Mouse (Mus musculus) midbrain, embryonic 13.5 days (tissue): ENCODE results near the gene Bcar1. TPM values are rescaled to one million over a fixed set of nuclear protein-coding genes. Genes with fewer than 3 reads are reported as not detected.

Experiments
- ATAC-seq: fragments of 200-750 bp; cut with Nextera tagmentation; 2 replicates; pipeline ENCODE4 v1.8.0; 2017; ENCODE audit warnings: mild to moderate bottlenecking, moderate TSS enrichment, moderate library complexity
- H3K27ac ChIP-seq: fragments of 300-500 bp; sonication (generic); 2 replicates; pipeline ENCODE4 v1.5.1; 2015; ENCODE audit warnings: inconsistent platforms, mild to moderate bottlenecking, moderate library complexity
- H3K27me3 ChIP-seq: fragments of 300-500 bp; sonication (generic); 2 replicates; pipeline ENCODE4 v1.6.1; 2015; ENCODE audit warnings: mild to moderate bottlenecking, inconsistent platforms
- H3K36me3 ChIP-seq: fragments of 300-500 bp; sonication (generic); 2 replicates; pipeline ENCODE4 v1.6.1; 2015; ENCODE audit warnings: mild to moderate bottlenecking, inconsistent platforms
- H3K4me1 ChIP-seq: fragments of 300-500 bp; sonication (generic); replicated peaks from 2 replicates; pipeline ENCODE4 v1.6.1; 2015; ENCODE audit warnings: inconsistent platforms
- H3K4me2 ChIP-seq: fragments of 300-500 bp; sonication (generic); replicated peaks from 2 replicates; pipeline ENCODE4 v1.6.1; 2015; ENCODE audit warnings: moderate library complexity, mild to moderate bottlenecking, inconsistent platforms
- H3K4me3 ChIP-seq: fragments of 300-500 bp; sonication (generic); replicated peaks from 2 replicates; pipeline ENCODE4 v1.5.1; 2015; ENCODE audit warnings: mild to moderate bottlenecking, inconsistent platforms
- H3K9ac ChIP-seq: fragments of 300-500 bp; sonication (generic); replicated peaks from 2 replicates; pipeline ENCODE4 v1.6.1; 2015; ENCODE audit warnings: mild to moderate bottlenecking, inconsistent platforms
- H3K9me3 ChIP-seq: fragments of 300-500 bp; sonication (generic); 2 replicates; pipeline ENCODE4 v1.6.1; 2016; ENCODE audit warnings: mild to moderate bottlenecking, inconsistent platforms
- WGBS: fragments of 180-500 bp; shearing (Covaris S2); methylation state at CpG from one replicate; pipeline ENCODE4 v1.1.7; 2015; 5-methylcytosine and 5-hydroxymethylcytosine counted together
- polyA plus RNA-seq: library from polyadenylated mRNA; unstranded; fragments of >200 nt; fragmentation: Nextera tagmentation; extraction: Ambion mirVana; gene quantifications from 2 replicates; pipeline ENCODE4 v1.2.1, GENCODE M21; 2015

Bcar1 gene
- polyA plus RNA-seq, 1 experiment from 2014 or later: 55.0 TPM

GRCm38 (mm10) chr8:111745086-111745485 is 1.5 kb upstream of the Bcar1 start:
- ATAC-seq: no peak
- Histone ChIP-seq H3K27ac (peak overlapping the region; percentile 6), H3K27me3 (no peaks in the 10 kb centered on the region), H3K9me3 (no peaks in the 10 kb centered on the region), H3K36me3 (no peaks in the 10 kb centered on the region), H3K4me1 (peaks cover 54% of the 10 kb centered on the region), H3K9ac (no peak overlapping the region), H3K4me2 (0 out of 2 replicates have a peak overlapping the region, but pooled peaks have one; percentile 41), H3K4me3 (no peak overlapping the region)
- 66% methylated on average over 5 of the region's 5 CpGs for WGBS

- WGBS: under 1% methylated on average over 34 of the region's 44 CpGs
Measured at GRCm38 (mm10) chr8:111743101-111743791, 363 bp downstream of the Bcar1 start.

DNA sequence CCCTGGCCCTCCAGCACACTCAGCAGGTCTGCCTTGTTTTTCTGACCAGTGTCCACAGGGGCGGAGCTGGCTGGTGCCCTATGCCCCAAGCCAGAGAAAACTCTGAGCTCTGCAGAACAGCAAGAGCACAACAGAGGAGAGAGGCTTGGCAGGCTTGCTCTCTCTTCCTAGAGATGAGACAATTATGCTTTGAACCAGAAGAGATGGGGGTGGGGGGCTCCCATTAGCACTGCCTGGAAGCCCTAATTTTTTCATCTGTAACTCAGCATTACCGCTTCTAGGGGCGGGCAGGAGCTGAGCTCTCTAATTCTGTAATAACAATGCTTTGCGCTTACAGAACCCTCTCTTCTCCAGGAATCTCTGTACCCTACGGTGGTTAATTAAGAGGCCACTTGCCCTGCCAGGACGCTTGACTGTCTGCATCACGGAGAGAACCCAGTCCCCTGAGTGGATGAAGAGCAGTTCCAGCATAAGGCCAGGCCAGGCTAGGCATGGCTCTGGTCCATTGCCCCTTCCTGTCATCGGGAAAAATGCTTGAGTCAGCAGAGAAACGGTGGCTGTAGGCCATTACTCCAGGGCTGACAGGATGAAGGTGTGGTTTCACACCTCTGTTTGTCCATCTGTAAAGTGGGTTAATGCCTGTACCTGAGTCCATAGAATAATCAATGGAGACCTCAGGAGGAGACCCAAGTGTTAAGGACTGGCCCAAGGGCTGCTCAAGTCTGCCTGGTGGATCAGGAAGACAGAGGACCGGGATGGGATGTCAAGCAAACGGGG is 1.2 kb downstream of the Bcar1 start:
- 18% methylated on average over 11 of the region's 11 CpGs for WGBS
- Histone ChIP-seq H3K9ac (peak overlapping the region; percentile 99), H3K36me3 (no peaks in the 10 kb centered on the region), H3K4me3 (peak overlapping the region; percentile 97), H3K27ac (peak overlapping the region; percentile 83), H3K4me2 (peak overlapping the region; percentile 69), H3K4me1 (peaks cover 79% of the 10 kb centered on the region), H3K27me3 (no peaks in the 10 kb centered on the region), H3K9me3 (no peaks in the 10 kb centered on the region)
- peak; percentile 2; the same call in 1 of the 2 replicates for ATAC-seq

More at GRCm38 (mm10) chr8:111743101-111743791, 363 bp downstream of the Bcar1 start:
- Histone ChIP-seq H3K27ac (peak overlapping the region; percentile 83), H3K4me2 (peak overlapping the region; percentile 69), H3K4me3 (peak overlapping the region; percentile 97), H3K27me3 (no peaks in the 10 kb centered on the region), H3K36me3 (no peaks in the 10 kb centered on the region), H3K9ac (peak overlapping the region; percentile 99), H3K4me1 (peaks cover 72% of the 10 kb centered on the region), H3K9me3 (no peaks in the 10 kb centered on the region)
- peak; percentile 44 for ATAC-seq

DNA sequence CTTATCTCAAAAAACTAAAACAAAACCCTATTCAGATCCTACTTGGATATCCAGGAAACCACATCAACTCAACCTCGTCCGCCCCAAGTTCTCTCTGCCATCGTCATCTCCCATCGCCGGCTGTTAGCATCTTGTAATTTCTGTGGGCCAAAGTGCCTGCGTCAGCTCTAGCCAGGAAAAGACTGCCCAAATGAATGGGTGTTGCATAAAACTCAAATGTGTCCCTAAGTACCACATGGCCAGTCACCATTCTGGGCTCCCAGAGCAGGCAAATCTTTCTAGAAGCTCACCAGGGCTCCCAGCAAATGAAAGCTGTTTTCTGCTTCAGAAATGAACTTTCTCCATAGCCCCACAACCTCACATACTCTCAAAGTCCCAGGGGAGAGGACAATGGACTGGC is 2.1 kb downstream of the Bcar1 start:
- 79% methylated on average over 6 of the region's 6 CpGs for WGBS

DNA sequence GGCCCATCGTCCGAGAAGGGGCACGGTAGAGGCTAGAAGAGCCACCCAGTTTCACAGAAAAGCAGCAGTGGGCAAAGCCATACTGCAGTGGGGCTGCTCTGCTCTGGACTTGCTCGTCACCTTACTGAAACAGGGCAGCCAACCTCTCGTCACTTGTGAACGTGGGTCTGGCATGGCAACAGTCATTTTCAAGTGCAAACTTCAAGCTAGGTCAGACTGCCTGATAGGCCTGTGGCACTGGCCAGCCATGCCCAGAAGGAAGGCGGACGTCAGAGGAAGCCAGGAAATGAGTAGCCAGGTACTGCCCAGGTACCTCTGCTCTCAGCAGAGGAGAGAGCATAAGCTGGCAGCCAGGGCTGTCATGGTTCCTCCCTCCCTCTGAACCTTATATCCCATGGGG is 2.6 kb downstream of the Bcar1 start:
- Histone ChIP-seq H3K36me3 (no peaks in the 10 kb centered on the region), H3K27ac (peak overlapping the region; percentile 25; the same call in 1 of the 2 replicates), H3K4me3 (peak overlapping the region; percentile 97), H3K9me3 (no peaks in the 10 kb centered on the region), H3K9ac (peak overlapping the region; percentile 39), H3K27me3 (no peaks in the 10 kb centered on the region), H3K4me1 (peaks cover 89% of the 10 kb centered on the region), H3K4me2 (peak overlapping the region; percentile 69)
- WGBS: 84% methylated on average over 8 of the region's 8 CpGs
- ATAC-seq: no peak

More for the DNA sequence above, 2.1 kb downstream of the Bcar1 start:
- no peak for ATAC-seq
- Histone ChIP-seq H3K36me3 (no peaks in the 10 kb centered on the region), H3K27ac (peak overlapping the region; percentile 83; the same call in 1 of the 2 replicates), H3K4me2 (peak overlapping the region; percentile 69), H3K9ac (peak overlapping the region; percentile 99), H3K4me3 (peak overlapping the region; percentile 97), H3K4me1 (peaks cover 88% of the 10 kb centered on the region), H3K9me3 (no peaks in the 10 kb centered on the region), H3K27me3 (no peaks in the 10 kb centered on the region)

DNA sequence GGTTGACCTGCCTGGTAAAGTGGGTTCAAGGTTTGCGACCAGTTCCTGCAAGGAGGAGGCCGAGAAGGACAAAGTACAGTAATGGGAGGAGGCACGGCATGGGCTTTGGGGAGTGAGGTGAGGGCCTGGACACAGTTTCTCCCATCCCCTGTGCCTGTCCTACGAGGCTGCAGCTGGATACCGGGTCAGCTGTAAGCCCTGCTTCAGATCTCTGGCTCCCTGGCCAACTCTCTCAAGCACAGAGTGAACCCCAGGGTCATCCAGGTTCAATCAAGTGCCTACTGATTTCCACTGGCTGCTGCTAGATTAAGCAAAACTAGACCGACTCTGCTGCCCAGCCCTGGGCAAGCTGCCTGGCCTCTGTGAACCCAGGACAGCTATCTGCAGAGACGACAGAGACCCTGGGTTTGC is 3.3 kb downstream of the Bcar1 start:
- Histone ChIP-seq H3K4me2 (peak overlapping the region; percentile 69), H3K36me3 (no peaks in the 10 kb centered on the region), H3K27ac (peak overlapping the region; percentile 75; the same call in 1 of the 2 replicates), H3K9ac (peak overlapping the region; percentile 54), H3K27me3 (no peaks in the 10 kb centered on the region), H3K4me3 (no peak overlapping the region), H3K9me3 (no peaks in the 10 kb centered on the region), H3K4me1 (peaks cover 89% of the 10 kb centered on the region)
- no peak for ATAC-seq
- 81% methylated on average over 7 of the region's 7 CpGs for WGBS

GRCm38 (mm10) chr8:111739604-111740003 is 4.0 kb downstream of the Bcar1 start:
- Histone ChIP-seq H3K4me1 (peaks cover 91% of the 10 kb centered on the region), H3K27me3 (no peaks in the 10 kb centered on the region), H3K36me3 (no peaks in the 10 kb centered on the region), H3K27ac (peak overlapping the region; percentile 75), H3K9ac (peak overlapping the region; percentile 54), H3K4me2 (peak overlapping the region; percentile 69), H3K4me3 (no peak overlapping the region), H3K9me3 (no peaks in the 10 kb centered on the region)
- no peak for ATAC-seq
- 42% methylated on average over 7 of the region's 7 CpGs for WGBS

GRCm38 (mm10) chr8:111738867-111739266 is 4.7 kb downstream of the Bcar1 start:
- Histone ChIP-seq H3K36me3 (no peaks in the 10 kb centered on the region), H3K27ac (peak overlapping the region; percentile 75), H3K4me1 (peaks cover 91% of the 10 kb centered on the region), H3K9ac (peak overlapping the region; percentile 51; the same call in 1 of the 2 replicates), H3K27me3 (no peaks in the 10 kb centered on the region), H3K4me3 (no peak overlapping the region), H3K9me3 (no peaks in the 10 kb centered on the region), H3K4me2 (peak overlapping the region; percentile 69; the same call in 1 of the 2 replicates)
- WGBS: 56% methylated on average over 6 of the region's 6 CpGs
- no peak for ATAC-seq

DNA sequence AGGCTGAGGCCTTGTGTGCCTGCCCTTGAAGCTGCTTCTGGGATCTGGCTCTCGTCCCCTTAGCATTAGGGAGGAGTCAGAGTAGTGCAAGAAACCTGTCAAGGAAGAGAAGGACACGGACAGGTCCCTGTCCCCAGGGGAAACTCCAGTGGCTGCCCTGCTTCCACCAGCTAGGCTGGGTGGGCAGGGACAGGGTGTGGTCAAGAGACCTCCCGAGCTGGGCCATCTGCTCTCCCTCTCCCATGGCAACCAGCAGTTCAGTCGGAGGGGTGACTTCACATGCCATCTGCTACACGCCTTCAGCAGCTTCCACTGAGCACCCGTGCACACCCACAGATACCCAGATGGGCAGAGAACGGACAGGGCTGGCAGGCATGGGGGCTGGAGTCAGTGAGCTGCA is 7.3 kb downstream of the Bcar1 start:
- H3K9me3 ChIP-seq: no peaks in the 10 kb centered on the region
- H3K4me1 ChIP-seq: peaks cover 95% of the 10 kb centered on the region
- peak; percentile 10; the same call in 1 of the 2 replicates for ATAC-seq
- H3K9ac ChIP-seq: 0 out of 2 replicates have a peak overlapping the region, but pooled peaks have one; percentile 2
- H3K27ac ChIP-seq: peak overlapping the region; percentile 71
- H3K27me3 ChIP-seq: no peaks in the 10 kb centered on the region
- WGBS: 36% methylated on average over 7 of the region's 7 CpGs
- H3K4me2 ChIP-seq: peak overlapping the region; percentile 15; the same call in 1 of the 2 replicates
- H3K4me3 ChIP-seq: no peak overlapping the region
- no peaks in the 10 kb centered on the region for H3K36me3 ChIP-seq

DNA sequence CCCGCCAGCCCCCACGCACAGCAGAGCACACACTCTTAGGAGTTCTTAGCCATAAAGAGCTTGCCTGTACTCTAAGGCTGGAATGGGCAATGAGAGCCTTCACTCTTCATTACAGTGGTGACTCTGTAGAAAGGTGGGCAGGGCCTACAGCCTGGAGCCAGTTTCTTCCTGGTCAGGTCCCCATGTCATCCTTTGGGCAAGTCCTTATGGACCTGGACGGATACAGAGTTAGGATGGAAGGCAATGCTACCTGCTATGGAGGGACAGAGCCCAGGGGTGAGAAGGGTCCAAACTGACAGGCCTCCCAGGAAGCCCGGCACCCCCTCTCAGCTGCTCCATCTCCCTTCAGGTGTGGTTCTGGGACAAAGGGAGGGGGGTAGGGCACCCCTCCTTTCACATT is 7.8 kb downstream of the Bcar1 start:
- Histone ChIP-seq H3K27me3 (no peaks in the 10 kb centered on the region), H3K27ac (peak overlapping the region; percentile 71; the same call in 1 of the 2 replicates), H3K9me3 (no peaks in the 10 kb centered on the region), H3K4me1 (peaks cover 95% of the 10 kb centered on the region), H3K36me3 (no peaks in the 10 kb centered on the region), H3K4me2 (0 out of 2 replicates have a peak overlapping the region, but pooled peaks have one; percentile 15), H3K4me3 (no peak overlapping the region), H3K9ac (0 out of 2 replicates have a peak overlapping the region, but pooled peaks have one; percentile 2)
- ATAC-seq: no peak
- WGBS: 71% methylated on average over 4 of the region's 4 CpGs

- WGBS: 68% methylated on average over 8 of the region's 8 CpGs
- no peaks in the 10 kb centered on the region for H3K36me3 ChIP-seq
- H3K9ac ChIP-seq: 0 out of 2 replicates have a peak overlapping the region, but pooled peaks have one; percentile 2
- H3K9me3 ChIP-seq: no peaks in the 10 kb centered on the region
- peaks cover 95% of the 10 kb centered on the region for H3K4me1 ChIP-seq
- H3K4me3 ChIP-seq: no peak overlapping the region
- H3K27me3 ChIP-seq: no peaks in the 10 kb centered on the region
- H3K27ac ChIP-seq: peak overlapping the region; percentile 71
- H3K4me2 ChIP-seq: no peak overlapping the region
- ATAC-seq: no peak
Measured at GRCm38 (mm10) chr8:111735335-111735761, 8.3 kb downstream of the Bcar1 start.
